ENCODE assay signal across 13 mouse cellular contexts in genomic region chr11:90501846-90502245, GRCm38 (mm10).
"Had no signal": no experiment of that assay in that cellular context is flagged by ENCODE, and none has a peak within 500 bp of the region (broad histone marks: within the 10 kb centered on the region; RNA-seq: fewer than 3 reads in every experiment).

No protein-coding gene starts in this region.

- H3K9ac ChIP-seq: limb, embryonic 15.5 days; liver, embryonic 12.5 days; midbrain, embryonic 15.5 days had no signal

- ATAC-seq: liver, embryonic 12.5 days; midbrain, embryonic 15.5 days had no signal

- H3K4me1 ChIP-seq: limb, embryonic 15.5 days; liver, embryonic 12.5 days; midbrain, embryonic 15.5 days had no signal

- DNase-seq: kidney, adult 9 months; kidney, postnatal 36 days; layer of hippocampus, adult 9-11 months; layer of hippocampus, postnatal 36 days; lung, postnatal 4 days; right cerebral cortex, adult 18-20 months; right cerebral cortex, postnatal 25 days; thymus, postnatal 36 days had no signal

- H3K4me2 ChIP-seq: limb, embryonic 15.5 days; liver, embryonic 12.5 days; midbrain, embryonic 11.5 days; midbrain, embryonic 15.5 days had no signal

- H3K27me3 ChIP-seq: limb, embryonic 15.5 days; liver, embryonic 12.5 days; midbrain, embryonic 15.5 days had no signal

- H3K4me3 ChIP-seq: limb, embryonic 15.5 days; liver, embryonic 12.5 days; midbrain, embryonic 15.5 days had no signal

- H3K27ac ChIP-seq: kidney, postnatal 0 days; limb, embryonic 15.5 days; liver, embryonic 12.5 days; midbrain, embryonic 15.5 days had no signal

- H3K36me3 ChIP-seq: midbrain, embryonic 15.5 days had no signal

- H3K9me3 ChIP-seq: limb, embryonic 15.5 days; liver, embryonic 12.5 days; midbrain, embryonic 15.5 days had no signal
